Mouse (Mus musculus): ENCODE data around the gene Fosb. TPM values are rescaled to one million over a fixed set of nuclear protein-coding genes. Genes with fewer than 3 reads are reported as not detected.
"Not testable (repeated sequence)": the region's sequence is repeated elsewhere in the genome, so short reads cannot be mapped to it uniquely, and the experiment has no call there.

Gene Fosb
- total RNA-seq, 2 experiments from 2014 or later = 20.6 to 22.5 TPM

- DNase-seq (ENCODE audit: low spot score in 2 of 2) = no peak
Observed at GRCm38 (mm10) chr7:19290969-19291596, 18.8 kb downstream of the Fosb start.

DNA sequence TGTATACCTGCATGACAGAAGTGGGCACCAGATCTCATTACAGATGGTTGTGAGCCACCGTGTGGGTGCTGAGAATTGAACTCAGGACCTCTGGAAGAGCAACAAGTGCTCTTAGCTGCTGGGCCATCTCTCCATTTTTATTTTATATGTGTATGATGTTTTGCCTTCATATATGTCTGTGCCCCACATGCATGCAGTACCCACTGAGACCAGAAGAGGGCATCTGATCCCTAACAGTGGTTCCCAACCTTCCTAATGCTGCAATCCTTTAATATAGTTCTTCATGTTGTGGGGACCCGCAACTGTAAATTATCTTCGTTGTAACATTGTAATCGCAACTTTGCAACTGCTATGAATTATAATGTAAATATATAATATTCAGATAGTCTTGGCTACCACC, 25.1 kb downstream of the Fosb start:
- intact Hi-C loops (cut with DNase I) = no loop called here

More at GRCm38 (mm10) chr7:19290969-19291596, 18.8 kb downstream of the Fosb start:
- intact Hi-C loops (cut with DNase I) = no loop called here

DNA sequence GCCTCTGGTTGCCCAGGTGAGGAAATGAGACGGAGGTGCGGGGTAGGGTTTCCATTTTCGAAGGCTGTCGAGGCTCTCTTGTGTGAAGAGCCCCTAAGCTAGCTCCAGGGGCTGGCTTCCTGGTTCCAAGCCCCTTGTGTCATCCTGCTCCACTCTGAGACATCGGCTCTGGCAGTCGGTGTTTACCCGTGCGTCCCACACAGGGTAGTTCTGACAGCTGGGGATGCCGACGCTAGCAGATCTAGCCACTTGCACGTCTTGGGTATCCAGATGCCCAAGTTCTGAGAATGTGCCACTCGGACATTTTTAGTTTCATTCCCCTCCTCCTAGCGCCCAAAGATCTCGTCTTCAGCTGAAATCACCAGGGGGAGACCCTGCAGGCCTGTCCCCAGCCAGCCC, 26.4 kb downstream of the Fosb start:
- DNase-seq (ENCODE audit: low spot score in 2 of 2) = peak in 1 of 2 experiments; percentile 43
- intact Hi-C loops (cut with DNase I) = no loop called here

More for the DNA sequence above, 25.1 kb downstream of the Fosb start:
- no peak for DNase-seq (ENCODE audit: low spot score in 2 of 2)

DNA sequence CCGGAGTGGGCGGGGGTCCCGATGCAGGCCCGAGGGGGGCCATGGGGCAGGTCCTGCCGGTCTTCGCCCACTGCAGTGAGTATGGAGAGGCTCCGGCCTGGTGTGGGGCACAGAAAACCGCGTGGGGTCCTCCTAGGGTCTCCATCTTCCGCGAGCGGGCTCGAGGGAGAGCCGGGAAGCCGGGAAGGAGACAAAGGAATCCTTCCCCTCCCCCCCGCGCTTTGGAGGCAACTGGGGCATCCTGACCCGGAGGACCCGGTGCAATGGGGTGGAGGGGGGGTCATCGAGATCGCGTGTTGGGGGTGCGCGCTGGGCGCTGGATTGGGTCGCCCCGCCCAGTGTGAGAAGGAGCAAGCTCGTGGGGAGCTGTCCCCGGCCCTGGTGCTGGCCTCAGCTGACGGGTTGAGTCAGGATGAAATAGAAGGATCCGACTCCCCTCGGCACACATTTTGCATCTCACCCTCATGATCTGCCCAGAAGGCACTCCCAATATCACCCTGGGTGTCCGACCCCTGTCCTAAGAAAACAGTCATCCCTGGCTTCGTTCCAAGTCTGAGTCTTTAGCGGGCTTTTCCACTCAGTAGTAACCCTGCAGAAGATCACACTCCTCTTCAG, 27.0 kb downstream of the Fosb start:
- intact Hi-C loops (cut with DNase I) = no loop called here

DNA sequence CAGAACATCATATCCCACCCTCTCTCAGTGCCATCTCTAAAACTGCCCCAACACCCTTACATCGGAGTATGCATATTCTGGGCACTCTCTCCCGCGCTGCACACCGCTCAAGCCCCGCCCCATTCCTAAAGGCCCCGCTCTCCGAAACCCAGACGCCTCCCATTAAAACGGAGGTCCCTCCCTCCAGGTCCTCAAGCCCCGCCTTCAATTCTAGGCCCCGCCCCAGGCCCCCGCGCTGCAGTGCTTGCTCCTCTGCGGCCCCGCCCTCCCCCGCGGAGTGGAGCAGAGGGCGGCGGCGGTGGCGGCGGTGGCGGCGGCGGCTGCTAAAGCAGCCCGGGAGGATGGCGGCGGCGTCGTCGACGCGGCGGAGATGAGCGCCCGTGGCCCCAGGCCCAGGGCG, 27.5 kb downstream of the Fosb start, which contains the start of gene Rtn2:
Gene Rtn2, plus strand, starts transcription at position 240 of the 400 bp plus-strand sequence.
- intact Hi-C loops (cut with DNase I) = no loop called here
- peak; percentile 72 to 82 for DNase-seq (ENCODE audit: low spot score in 2 of 2)

More for the DNA sequence above, 27.0 kb downstream of the Fosb start:
- peak; percentile 48 to 49 for DNase-seq (ENCODE audit: low spot score in 2 of 2)

DNA sequence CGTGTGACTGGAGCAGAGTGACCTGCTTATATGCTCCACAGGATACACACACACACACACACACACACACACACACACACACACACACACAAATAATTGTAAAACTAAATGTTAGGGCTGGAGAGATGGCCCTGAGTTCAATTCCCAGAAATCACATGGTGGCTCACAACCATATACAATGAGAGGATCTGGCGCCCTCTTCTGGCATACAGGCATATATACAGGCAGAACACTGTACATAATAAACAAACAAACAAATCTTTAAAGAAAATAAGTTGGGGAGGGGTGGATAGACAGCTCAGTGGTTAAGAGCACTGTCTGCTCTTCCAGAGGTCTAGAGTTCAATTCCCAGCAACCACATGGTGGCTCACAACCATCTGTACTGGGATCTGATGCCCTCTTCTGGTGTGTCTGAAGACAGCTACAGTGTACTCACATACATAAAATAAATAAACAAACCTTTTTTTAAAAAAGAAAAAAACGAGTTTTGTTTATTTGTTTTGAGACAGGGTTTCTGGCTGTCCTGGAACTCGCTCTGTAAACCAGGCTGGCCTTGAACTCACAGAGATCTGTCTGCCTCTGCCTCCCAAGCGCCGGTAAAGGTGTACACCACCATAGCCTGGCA, 28.1 kb downstream of the Fosb start:
- not testable (repeated sequence) for DNase-seq (ENCODE audit: low spot score in 2 of 2)

DNA sequence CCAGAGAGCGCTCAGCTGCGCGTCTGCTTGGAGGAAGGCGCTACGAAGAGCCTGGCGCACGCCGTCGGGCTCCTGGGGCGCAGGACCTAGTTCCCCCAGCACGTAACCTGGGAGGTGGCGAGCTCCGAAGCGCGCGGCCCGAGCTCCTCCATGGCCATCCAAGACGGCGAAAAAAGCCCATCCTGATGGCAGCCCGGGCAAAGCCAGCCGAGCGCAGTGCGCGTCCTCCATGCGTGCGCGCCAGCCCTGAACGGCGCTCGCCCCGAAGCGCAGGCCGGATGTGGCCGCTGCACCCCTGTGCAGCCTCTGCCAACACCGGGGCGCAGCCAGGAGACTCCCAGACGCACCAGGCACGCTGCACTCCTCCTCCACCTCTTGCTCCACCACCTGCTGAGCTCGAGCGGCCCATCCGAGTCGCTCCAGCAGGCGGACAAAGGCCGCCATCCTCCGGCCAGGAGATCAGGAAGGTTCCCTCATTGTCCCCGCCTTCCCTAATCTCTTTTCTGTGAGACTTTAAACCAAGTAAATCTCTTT, 30.2 kb downstream of the Fosb start, which contains the start of gene Ppm1n:
Gene Ppm1n, minus strand, starts transcription at position 484 of the 534 bp plus-strand sequence.
- DNase-seq (ENCODE audit: low spot score in 2 of 2) = no peak
- intact Hi-C loops (cut with DNase I) = no loop called here

More for the DNA sequence above, 28.1 kb downstream of the Fosb start:
- intact Hi-C loops (cut with DNase I) = loop anchor here (1.0 kb wide), 1 partner anchor 42 kb away; no protein-coding TSS in a partner anchor

DNA sequence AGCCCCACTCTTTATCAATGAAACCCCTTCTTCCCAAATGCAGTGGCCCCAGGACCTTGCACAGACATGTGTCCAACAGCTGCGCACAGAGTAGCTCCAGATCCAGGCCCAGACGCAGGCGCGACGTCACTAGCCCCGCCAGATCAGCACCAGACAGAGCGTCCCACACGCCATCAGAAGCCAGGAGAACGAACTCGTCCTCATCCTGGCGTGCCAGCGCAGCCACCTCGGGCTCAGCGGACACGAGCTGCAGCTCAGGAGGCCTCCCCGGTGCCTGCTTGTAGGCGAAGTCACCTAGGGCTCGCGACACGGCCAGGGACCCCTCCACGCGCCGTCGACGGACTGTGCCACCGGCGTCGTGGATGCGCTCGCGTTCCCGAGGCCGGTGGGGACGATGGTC, 30.8 kb downstream of the Fosb start:
- intact Hi-C loops (cut with DNase I) = no loop called here
- DNase-seq (ENCODE audit: low spot score in 2 of 2) = no peak

- DNase-seq (ENCODE audit: low spot score in 2 of 2) = no peak
- intact Hi-C loops (cut with DNase I) = no loop called here
Observed at GRCm38 (mm10) chr7:19276253-19276652, 33.6 kb downstream of the Fosb start.

- intact Hi-C loops (cut with DNase I) = loop anchor here (2.0 kb wide), 1 partner anchor 33 kb away; no protein-coding TSS in a partner anchor
- DNase-seq (ENCODE audit: low spot score in 2 of 2) = no peak
Observed at GRCm38 (mm10) chr7:19272173-19272764, 37.6 kb downstream of the Fosb start.

DNA sequence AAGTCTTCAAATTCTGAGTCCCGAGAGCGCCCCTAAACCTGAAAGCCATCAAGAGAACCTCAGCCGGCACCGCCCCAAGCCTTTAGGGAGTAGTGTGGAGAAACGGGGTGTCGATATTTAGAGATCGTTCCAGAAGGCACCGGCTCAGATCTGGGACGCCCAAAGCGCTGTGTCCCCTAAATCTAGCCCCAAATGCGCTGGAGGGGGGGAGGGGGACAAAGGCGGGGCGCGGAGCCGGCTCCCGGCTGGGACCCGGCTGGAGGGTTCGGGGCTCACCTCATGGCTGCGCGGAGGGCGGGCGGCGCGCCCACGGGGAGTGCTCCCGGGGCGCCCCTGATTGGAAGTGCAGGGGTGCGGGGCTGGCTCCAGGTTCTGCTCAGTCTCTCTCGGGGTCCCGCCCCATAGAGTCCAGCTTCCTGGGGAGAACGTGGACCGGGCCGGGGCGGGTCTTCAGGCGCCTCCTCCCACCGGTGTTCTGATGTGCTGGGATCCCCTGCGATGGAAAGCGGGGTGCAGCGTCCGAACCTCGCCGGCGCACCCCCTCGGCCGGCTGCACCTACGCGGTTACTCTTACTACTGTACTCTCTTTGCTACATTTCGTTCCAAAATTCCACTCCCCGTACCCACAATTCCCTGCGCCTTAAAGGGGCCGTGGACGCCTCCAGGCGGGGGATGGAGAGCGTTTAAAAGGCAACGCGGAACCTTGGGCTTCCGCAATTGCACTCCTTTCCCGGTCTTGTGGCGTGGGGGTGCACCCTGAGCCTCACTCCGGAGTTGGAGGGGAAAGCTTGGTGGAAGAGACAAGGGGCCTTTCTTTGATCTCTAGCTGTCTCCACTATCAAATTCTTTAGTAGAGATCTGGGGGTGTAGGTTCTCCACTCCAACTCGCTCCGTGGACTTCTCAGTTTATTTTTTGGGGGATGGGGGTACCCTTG, 38.3 kb downstream of the Fosb start, which contains the start of gene Vasp:
Gene Vasp, minus strand, starts transcription at position 580 of the 935 bp plus-strand sequence.
- intact Hi-C loops (cut with DNase I) = loop anchor here (2.0 kb wide), 1 partner anchor 33 kb away; no protein-coding TSS in a partner anchor
- peak; percentile 86 to 88 for DNase-seq (ENCODE audit: low spot score in 2 of 2)

GRCm38 (mm10) chr7:19270509-19271237, 39.2 kb downstream of the Fosb start:
- intact Hi-C loops (cut with DNase I) = no loop called here
- DNase-seq (ENCODE audit: low spot score in 2 of 2) = no peak

DNA sequence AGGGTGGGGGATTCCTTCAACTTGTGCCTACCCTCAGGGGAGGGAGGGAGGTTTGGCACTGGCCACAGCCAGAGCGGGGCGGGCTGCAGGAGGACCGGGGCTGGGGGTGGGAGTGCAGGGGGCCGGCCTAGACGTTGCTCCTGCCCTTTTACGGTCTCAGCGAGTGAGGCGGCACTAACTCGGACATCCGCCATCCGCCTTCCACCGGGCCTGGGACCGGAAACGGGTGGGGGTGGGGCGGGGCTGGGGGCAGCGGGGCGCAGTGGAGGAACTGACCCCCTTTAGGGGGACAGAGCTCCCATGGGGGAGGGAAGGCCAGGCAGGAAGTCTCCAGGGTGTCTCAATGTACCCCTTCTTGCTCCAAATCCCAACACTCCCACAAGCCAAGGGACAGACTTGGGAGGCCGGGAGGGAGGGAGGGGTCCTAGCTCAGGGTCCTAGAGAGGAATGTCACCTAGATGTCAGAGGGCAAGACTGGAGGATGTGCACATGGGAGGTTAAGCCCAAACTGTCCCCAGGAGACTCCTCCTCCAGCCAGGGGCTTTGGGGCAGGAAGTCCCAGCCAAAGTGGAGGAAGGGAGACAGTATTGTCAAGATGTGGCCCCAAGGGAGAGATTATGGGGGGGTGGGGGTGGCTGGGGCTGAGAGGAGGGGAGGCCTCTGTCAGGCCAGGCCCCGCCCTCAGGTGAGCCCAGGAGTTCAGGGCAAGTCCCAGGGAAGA, 40.0 kb downstream of the Fosb start:
- DNase-seq (ENCODE audit: low spot score in 2 of 2) = no peak
- intact Hi-C loops (cut with DNase I) = no loop called here

- intact Hi-C loops (cut with DNase I) = no loop called here
- DNase-seq (ENCODE audit: low spot score in 2 of 2) = no peak
Observed at GRCm38 (mm10) chr7:19268993-19269681, 40.7 kb downstream of the Fosb start.

GRCm38 (mm10) chr7:19267051-19267450, 42.8 kb downstream of the Fosb start:
- intact Hi-C loops (cut with DNase I) = no loop called here
- no peak for DNase-seq (ENCODE audit: low spot score in 2 of 2)

DNA sequence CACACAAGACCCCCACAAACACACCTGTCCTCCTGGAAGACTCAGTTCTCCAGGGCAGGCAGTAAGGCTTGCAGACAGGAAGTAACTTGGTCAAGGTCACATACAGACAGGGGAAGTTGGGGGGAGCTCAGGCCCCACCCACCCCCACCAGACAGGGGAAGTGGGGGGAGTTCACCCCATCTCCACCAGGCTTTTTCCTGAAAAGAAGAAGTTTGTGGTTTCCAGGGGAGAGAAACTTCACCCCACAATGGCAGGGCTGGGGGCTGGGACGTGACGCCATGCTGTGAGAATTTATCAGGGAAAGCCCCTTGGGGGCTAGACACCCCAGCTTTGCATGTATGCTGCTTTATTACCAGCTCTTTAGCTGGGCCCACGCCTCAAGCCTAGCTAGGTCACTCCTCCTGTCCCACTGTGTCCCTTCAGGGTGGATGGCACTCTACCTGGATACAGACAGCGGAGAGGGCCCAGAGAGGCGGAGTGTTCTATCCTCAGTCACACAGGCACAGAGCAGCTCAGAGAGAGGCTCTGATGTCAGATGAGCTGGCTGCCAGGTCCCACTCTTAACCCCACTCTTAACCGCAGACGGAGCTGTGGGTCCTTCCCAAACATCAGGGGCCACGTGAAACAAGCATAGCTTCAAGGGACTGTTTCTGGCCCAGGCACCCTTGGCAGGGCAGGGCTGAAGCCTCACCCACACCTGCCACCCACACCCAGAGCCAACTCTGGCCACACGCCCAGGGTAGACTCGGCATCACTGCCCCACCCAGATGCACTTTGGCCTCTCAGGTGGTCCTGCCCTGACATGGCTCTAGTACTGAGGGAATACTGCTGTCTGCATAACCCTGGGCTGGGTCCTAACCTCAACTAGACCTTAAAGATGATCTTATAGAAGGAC, 43.7 kb downstream of the Fosb start:
- no peak for DNase-seq (ENCODE audit: low spot score in 2 of 2)
- intact Hi-C loops (cut with DNase I) = no loop called here

All from left cerebral cortex, postnatal 36 days (tissue).